Mouse (Mus musculus): ENCODE results near the gene Gm48552. TPM values are rescaled to one million over a fixed set of nuclear protein-coding genes. Genes with fewer than 3 reads are reported as not detected.

Gene Gm48552
- 2.0 and 3.0 TPM in 2 replicates for polyA plus RNA-seq (2015; fragmentation: Nextera tagmentation; extraction: Ambion mirVana)

GRCm38 (mm10) chr10:81388505-81389055, at the start of gene Gm48552:
Gene Gm48552, plus strand, starts transcription at chr10:81389005.

GRCm38 (mm10) chr10:81342686-81343505, 45.9 kb upstream of the Gm48552 start, which contains the start of gene Gipc3:
Gene Gipc3, minus strand, starts transcription at chr10:81343266.

GRCm38 (mm10) chr10:81350351-81351063, 38.3 kb upstream of the Gm48552 start, which contains the start of gene Hmg20b:
Gene Hmg20b, minus strand, starts transcription at chr10:81350480.

GRCm38 (mm10) chr10:81356991-81357844, 31.6 kb upstream of the Gm48552 start, which contains the start of gene Mfsd12:
Gene Mfsd12, plus strand, starts transcription at chr10:81357491.

GRCm38 (mm10) chr10:81365672-81366476, 22.9 kb upstream of the Gm48552 start, which contains the start of gene 4930404N11Rik:
Gene 4930404N11Rik, minus strand, starts transcription at chr10:81365816.

GRCm38 (mm10) chr10:81377793-81378552, 10.8 kb upstream of the Gm48552 start, which contains the start of gene Fzr1:
Gene Fzr1, minus strand, starts transcription at chr10:81378516.

GRCm38 (mm10) chr10:81383802-81384604, 4.8 kb upstream of the Gm48552 start, which contains the start of the genes Dohh and Gm48551:
Gene Dohh, plus strand, starts transcription at chr10:81384428.
Gene Gm48551, plus strand, starts transcription at chr10:81384466.

GRCm38 (mm10) chr10:81392781-81393185, 4.0 kb downstream of the Gm48552 start, which contains the start of gene Smim24:
Gene Smim24, plus strand, starts transcription at chr10:81393051.

Small RNAs within 50 kb of the gene (microRNA-seq; reads per million reads assigned to microRNA genes)
- gene Mir1191b (1.7 reads per million), gene Mir6913 (not detected)

Other genes with a start within 250 kb of the Gm48552 start
- 34.5 and 40.4 TPM in 2 replicates for gene Pias4, start 221.1 kb upstream of the Gm48552 start, polyA plus RNA-seq (2015; fragmentation: Nextera tagmentation; extraction: Ambion mirVana)
- gene Eef2, start 212.4 kb upstream of the Gm48552 start, polyA plus RNA-seq (2015; fragmentation: Nextera tagmentation; extraction: Ambion mirVana), result 404 and 449 TPM in 2 replicates
- gene Dapk3, start 206.0 kb upstream of the Gm48552 start, polyA plus RNA-seq (2015; fragmentation: Nextera tagmentation; extraction: Ambion mirVana), result 68.4 and 78.4 TPM in 2 replicates
- not detected in 2 replicates for gene 4930442H23Rik, start 205.2 kb upstream of the Gm48552 start, polyA plus RNA-seq (2015; fragmentation: Nextera tagmentation; extraction: Ambion mirVana)
- 0.11 and 0.13 TPM in 2 replicates for gene Nmrk2, start 187.0 kb upstream of the Gm48552 start, polyA plus RNA-seq (2015; fragmentation: Nextera tagmentation; extraction: Ambion mirVana)
- 62.1 and 75.8 TPM in 2 replicates for gene Atcay, start 158.2 kb upstream of the Gm48552 start, polyA plus RNA-seq (2015; fragmentation: Nextera tagmentation; extraction: Ambion mirVana)
- 24.6 and 28.6 TPM in 2 replicates for gene Zfr2, start 155.8 kb upstream of the Gm48552 start, polyA plus RNA-seq (2015; fragmentation: Nextera tagmentation; extraction: Ambion mirVana)
- gene Matk, start 136.1 kb upstream of the Gm48552 start, polyA plus RNA-seq (2015; fragmentation: Nextera tagmentation; extraction: Ambion mirVana), result 69.6 and 88.6 TPM in 2 replicates
- gene Mrpl54, start 122.1 kb upstream of the Gm48552 start, polyA plus RNA-seq (2015; fragmentation: Nextera tagmentation; extraction: Ambion mirVana), result 168 and 176 TPM in 2 replicates
- 32.0 and 34.0 TPM in 2 replicates for gene Apba3, start 122.0 kb upstream of the Gm48552 start, polyA plus RNA-seq (2015; fragmentation: Nextera tagmentation; extraction: Ambion mirVana)
- 1.5 and 2.4 TPM in 2 replicates for gene Tjp3, start 97.4 kb upstream of the Gm48552 start, polyA plus RNA-seq (2015; fragmentation: Nextera tagmentation; extraction: Ambion mirVana)
- 101 and 122 TPM in 2 replicates for gene Pip5k1c, start 96.0 kb upstream of the Gm48552 start, polyA plus RNA-seq (2015; fragmentation: Nextera tagmentation; extraction: Ambion mirVana)
- 18.8 and 20.8 TPM in 2 replicates for gene Cactin, start 67.9 kb upstream of the Gm48552 start, polyA plus RNA-seq (2015; fragmentation: Nextera tagmentation; extraction: Ambion mirVana)
- 5.2 and 5.5 TPM in 2 replicates for gene Tbxa2r, start 60.3 kb upstream of the Gm48552 start, polyA plus RNA-seq (2015; fragmentation: Nextera tagmentation; extraction: Ambion mirVana)
- 0.06 TPM in 1 of 2 replicates, not detected in the other for gene Gipc3, start 45.7 kb upstream of the Gm48552 start, polyA plus RNA-seq (2015; fragmentation: Nextera tagmentation; extraction: Ambion mirVana)
- gene Hmg20b, start 38.5 kb upstream of the Gm48552 start, polyA plus RNA-seq (2015; fragmentation: Nextera tagmentation; extraction: Ambion mirVana), result 31.7 and 34.0 TPM in 2 replicates
- gene Mfsd12, start 31.5 kb upstream of the Gm48552 start, polyA plus RNA-seq (2015; fragmentation: Nextera tagmentation; extraction: Ambion mirVana), result 19.8 and 21.9 TPM in 2 replicates
- 0.60 and 0.76 TPM in 2 replicates for gene 4930404N11Rik, start 23.2 kb upstream of the Gm48552 start, polyA plus RNA-seq (2015; fragmentation: Nextera tagmentation; extraction: Ambion mirVana)
- gene Fzr1, start 10.5 kb upstream of the Gm48552 start, polyA plus RNA-seq (2015; fragmentation: Nextera tagmentation; extraction: Ambion mirVana), result 137 and 142 TPM in 2 replicates
- 115 and 127 TPM in 2 replicates for gene Dohh, start 4.6 kb upstream of the Gm48552 start, polyA plus RNA-seq (2015; fragmentation: Nextera tagmentation; extraction: Ambion mirVana)
- gene Gm48551, start 4.5 kb upstream of the Gm48552 start, polyA plus RNA-seq (2015; fragmentation: Nextera tagmentation; extraction: Ambion mirVana), result 6.0 and 6.2 TPM in 2 replicates
- 1.8 and 2.3 TPM in 2 replicates for gene Smim24, start 4.0 kb downstream of the Gm48552 start, polyA plus RNA-seq (2015; fragmentation: Nextera tagmentation; extraction: Ambion mirVana)
- 51.8 and 53.5 TPM in 2 replicates for gene Nfic, start 66.6 kb downstream of the Gm48552 start, polyA plus RNA-seq (2015; fragmentation: Nextera tagmentation; extraction: Ambion mirVana)
- 40.7 and 46.8 TPM in 2 replicates for gene Celf5, start 93.7 kb downstream of the Gm48552 start, polyA plus RNA-seq (2015; fragmentation: Nextera tagmentation; extraction: Ambion mirVana)
- gene Ncln, start 107.4 kb downstream of the Gm48552 start, polyA plus RNA-seq (2015; fragmentation: Nextera tagmentation; extraction: Ambion mirVana), result 59.5 and 68.2 TPM in 2 replicates
- gene S1pr4, start 111.1 kb downstream of the Gm48552 start, polyA plus RNA-seq (2015; fragmentation: Nextera tagmentation; extraction: Ambion mirVana), result 0.68 and 0.72 TPM in 2 replicates
- gene Gna15, start 135.2 kb downstream of the Gm48552 start, polyA plus RNA-seq (2015; fragmentation: Nextera tagmentation; extraction: Ambion mirVana), result 1.8 and 1.9 TPM in 2 replicates
- gene Gna11, start 156.2 kb downstream of the Gm48552 start, polyA plus RNA-seq (2015; fragmentation: Nextera tagmentation; extraction: Ambion mirVana), result 103 and 114 TPM in 2 replicates
- gene Aes, start 170.5 kb downstream of the Gm48552 start, polyA plus RNA-seq (2015; fragmentation: Nextera tagmentation; extraction: Ambion mirVana), result 842 and 942 TPM in 2 replicates
- gene Tle2, start 185.6 kb downstream of the Gm48552 start, polyA plus RNA-seq (2015; fragmentation: Nextera tagmentation; extraction: Ambion mirVana), result 51.9 and 57.1 TPM in 2 replicates
- gene Tle6, start 212.1 kb downstream of the Gm48552 start, polyA plus RNA-seq (2015; fragmentation: Nextera tagmentation; extraction: Ambion mirVana), result 6.1 and 6.8 TPM in 2 replicates
- 0.46 and 1.4 TPM in 2 replicates for gene BC025920, start 217.3 kb downstream of the Gm48552 start, polyA plus RNA-seq (2015; fragmentation: Nextera tagmentation; extraction: Ambion mirVana)
- 35.6 and 42.4 TPM in 2 replicates for gene Sirt6, start 238.8 kb downstream of the Gm48552 start, polyA plus RNA-seq (2015; fragmentation: Nextera tagmentation; extraction: Ambion mirVana)
- gene Ankrd24, start 239.5 kb downstream of the Gm48552 start, polyA plus RNA-seq (2015; fragmentation: Nextera tagmentation; extraction: Ambion mirVana), result 18.2 and 24.2 TPM in 2 replicates

Measured in neural tube, postnatal 0 days (tissue).